Mouse (Mus musculus) testis, adult 2 months (tissue): ENCODE data around the gene Gm37240. TPM values are rescaled to one million over a fixed set of nuclear protein-coding genes. Genes with fewer than 3 reads are reported as not detected.

Source experiments
- H3K27ac ChIP-seq: fragments of 200-500 bp; 2 replicates; pipeline ENCODE4 v1.5.1; 2012; ENCODE audit warnings: low read depth, low read length; ENCODE audit not compliant: control insufficient read depth, insufficient read depth
- H3K27me3 ChIP-seq: fragments of 200-500 bp; 2 replicates; pipeline ENCODE4 v1.6.1; 2012; ENCODE audit warnings: mild to moderate bottlenecking, low read length, moderate library complexity; ENCODE audit not compliant: control insufficient read depth, insufficient read depth
- H3K36me3 ChIP-seq: fragments of 200-500 bp; 2 replicates; pipeline ENCODE4 v1.6.1; 2012; ENCODE audit warnings: mild to moderate bottlenecking, low read length; ENCODE audit not compliant: control insufficient read depth, insufficient read depth
- H3K4me1 ChIP-seq: fragments of 200-500 bp; 2 replicates; pipeline ENCODE4 v1.6.1; 2012; ENCODE audit warnings: low read length; ENCODE audit not compliant: control insufficient read depth, insufficient read depth
- H3K4me3 ChIP-seq: fragments of 200-500 bp; 2 replicates; pipeline ENCODE4 v1.5.1; 2012; ENCODE audit warnings: low read depth, mild to moderate bottlenecking, low read length, moderate library complexity, mixed read lengths; ENCODE audit not compliant: control insufficient read depth
- CTCF ChIP-seq: fragments of 200-500 bp; IDR thresholded peaks from 2 replicates; pipeline ENCODE4 v1.5.1; 2012; ENCODE audit warnings: low read depth, mild to moderate bottlenecking, inconsistent platforms, low read length, moderate library complexity; ENCODE audit not compliant: control insufficient read depth, insufficient read depth, insufficient replicate concordance
- POLR2A ChIP-seq: fragments of 200-500 bp; IDR thresholded peaks from 2 replicates; pipeline ENCODE4 v1.6.1; 2012; ENCODE audit warnings: low read depth, mild to moderate bottlenecking, inconsistent platforms, low read length, moderate library complexity; ENCODE audit not compliant: control insufficient read depth
- polyA plus RNA-seq: library from polyadenylated mRNA; depleted of rRNA; stranded (reverse); fragments of >200 nt; gene quantifications from 2 replicates; pipeline ENCODE4 v1.2.3, GENCODE M21; 2012

Gm37240 gene
- polyA plus RNA-seq, 1 experiment = not detected

DNA sequence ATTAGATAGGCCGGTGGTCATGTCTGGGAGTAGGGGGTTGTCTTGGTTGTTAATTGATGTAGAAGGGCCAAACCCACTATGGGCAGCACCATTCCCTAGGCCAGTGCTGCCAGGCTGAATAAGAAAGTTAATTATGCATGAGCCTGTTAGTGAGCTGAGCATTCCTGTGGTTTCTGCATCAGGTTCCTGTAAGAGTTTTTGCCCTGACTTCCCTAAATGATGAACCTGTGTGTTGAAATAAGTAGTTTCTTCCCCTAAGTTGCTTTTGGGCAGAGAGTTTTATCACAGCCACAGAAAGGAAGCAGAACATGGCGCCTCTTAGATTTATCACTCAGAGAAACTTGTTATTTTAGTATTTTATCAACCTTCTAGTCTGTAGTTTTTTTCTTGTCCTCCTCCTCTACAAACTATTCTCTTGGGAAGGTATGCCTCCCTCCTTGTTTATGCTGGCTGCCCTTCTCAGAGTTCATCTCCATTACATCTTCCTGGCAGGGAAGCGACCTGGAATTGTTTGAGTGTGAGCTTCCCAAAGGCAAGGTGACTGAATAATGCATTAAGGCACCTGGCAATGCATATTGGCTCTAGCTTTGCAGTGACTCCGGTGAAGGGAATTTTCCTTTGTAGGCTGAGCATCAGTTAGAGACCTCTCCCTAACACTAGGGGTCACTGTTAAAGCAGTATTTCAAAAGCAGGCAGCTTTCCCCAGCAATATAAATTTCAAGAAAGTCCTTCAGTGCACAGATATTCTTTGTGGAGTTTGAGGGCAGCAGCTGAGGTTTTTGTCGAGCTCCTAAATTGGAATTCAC lies 1272.1 kb downstream of the Gm37240 start:
- TF ChIP-seq CTCF (no peak), POLR2A (no peak)
- no peaks in the 10 kb centered on the region for H3K36me3 ChIP-seq

GRCm38 (mm10) chr3:84610183-84610710 lies 1277.1 kb downstream of the Gm37240 start:
- Histone ChIP-seq H3K4me1 (no peaks in the 10 kb centered on the region), H3K36me3 (no peaks in the 10 kb centered on the region)

More for the DNA sequence above, 1272.1 kb downstream of the Gm37240 start:
- H3K27me3 ChIP-seq = no peaks in the 10 kb centered on the region
- H3K4me1 ChIP-seq = no peaks in the 10 kb centered on the region
- no peak overlapping the region for H3K27ac ChIP-seq
- H3K4me3 ChIP-seq = no peak overlapping the region

GRCm38 (mm10) chr3:84603212-84603611 lies 1284.1 kb downstream of the Gm37240 start:
- no peak for TF ChIP-seq CTCF
- TF ChIP-seq POLR2A = no peak
- H3K36me3 ChIP-seq = no peaks in the 10 kb centered on the region
- no peak overlapping the region for H3K27ac ChIP-seq
- H3K4me1 ChIP-seq = no peaks in the 10 kb centered on the region
- no peaks in the 10 kb centered on the region for H3K27me3 ChIP-seq
- H3K4me3 ChIP-seq = no peak overlapping the region

More at GRCm38 (mm10) chr3:84610183-84610710, 1277.1 kb downstream of the Gm37240 start:
- H3K4me3 ChIP-seq = no peak overlapping the region
- no peak for TF ChIP-seq POLR2A
- no peak for TF ChIP-seq CTCF
- H3K27ac ChIP-seq = no peak overlapping the region
- no peaks in the 10 kb centered on the region for H3K27me3 ChIP-seq

DNA sequence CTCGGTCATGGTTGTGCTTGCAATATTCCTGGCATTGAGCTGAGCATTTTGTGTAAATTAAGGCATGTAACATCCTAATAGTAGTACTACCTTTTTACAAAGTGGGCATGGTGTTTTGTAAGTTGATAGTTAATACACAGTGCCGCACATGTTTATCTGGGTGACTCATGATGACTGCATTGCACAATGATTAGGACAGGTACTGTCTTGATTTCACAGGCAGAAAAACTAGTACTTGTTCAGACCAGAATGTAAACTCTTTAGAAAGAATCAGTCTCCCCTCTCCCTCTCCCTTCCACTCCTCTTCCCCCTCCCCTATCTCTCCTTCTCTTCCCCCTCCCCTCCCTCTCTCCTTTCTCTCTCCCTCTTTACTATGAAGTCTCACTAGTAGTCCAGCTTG lies 1284.6 kb downstream of the Gm37240 start:
- H3K36me3 ChIP-seq = no peaks in the 10 kb centered on the region
- TF ChIP-seq POLR2A = no peak
- no peak for TF ChIP-seq CTCF
- H3K27me3 ChIP-seq = no peaks in the 10 kb centered on the region
- no peaks in the 10 kb centered on the region for H3K4me1 ChIP-seq
- no peak overlapping the region for H3K4me3 ChIP-seq
- no peak overlapping the region for H3K27ac ChIP-seq

DNA sequence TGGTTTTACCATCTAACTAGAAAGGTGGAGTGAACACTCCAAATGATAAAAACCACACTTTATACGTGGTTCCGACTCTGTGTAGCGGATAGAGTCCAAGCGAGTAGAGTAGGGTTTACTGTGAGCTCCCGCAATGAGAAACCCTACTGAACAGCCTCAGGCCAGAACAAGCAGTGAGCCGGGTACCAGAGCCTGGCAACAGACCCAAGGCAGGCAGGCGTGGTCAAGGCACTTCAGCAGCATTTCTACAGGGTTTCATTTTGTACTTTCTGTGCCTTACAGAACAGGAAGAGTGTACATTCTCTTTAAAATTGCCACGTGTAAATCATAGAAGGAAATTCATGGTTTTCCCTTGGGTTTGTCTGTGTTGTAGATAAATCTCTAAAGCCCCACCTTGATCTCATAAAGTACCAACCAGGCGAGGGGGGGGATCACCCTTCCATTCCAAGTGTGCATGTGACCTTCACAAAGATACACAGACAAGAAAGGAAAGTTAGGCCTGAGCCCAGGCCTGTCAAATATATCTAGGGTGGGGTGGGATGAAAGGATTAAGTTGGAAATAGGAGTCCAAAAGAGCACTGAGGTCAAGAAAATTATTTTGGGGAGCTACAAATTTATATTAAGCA lies 1285.3 kb downstream of the Gm37240 start:
- H3K27ac ChIP-seq = no peak overlapping the region
- H3K4me3 ChIP-seq = no peak overlapping the region
- no peaks in the 10 kb centered on the region for H3K36me3 ChIP-seq
- H3K4me1 ChIP-seq = no peaks in the 10 kb centered on the region
- TF ChIP-seq CTCF (no peak), POLR2A (no peak)
- no peaks in the 10 kb centered on the region for H3K27me3 ChIP-seq

DNA sequence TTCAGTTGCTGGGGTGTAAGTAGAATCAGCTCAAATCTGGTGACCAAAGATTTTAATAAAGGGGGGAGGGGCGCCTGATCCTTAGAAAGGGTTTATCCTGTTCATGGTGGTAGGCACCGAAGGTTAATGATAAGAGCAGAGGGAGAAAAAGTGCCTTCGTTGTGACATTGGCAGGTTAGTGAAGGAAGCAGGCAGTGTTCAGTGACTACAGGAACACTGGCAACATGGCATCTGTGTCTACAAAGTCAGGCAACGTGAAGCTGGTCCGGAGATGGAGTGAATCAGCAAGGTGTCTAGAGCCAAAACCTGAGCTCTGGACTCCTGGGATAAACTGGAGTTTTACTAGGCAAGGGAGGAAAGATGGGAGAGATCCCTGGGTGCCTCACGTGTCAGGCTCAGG lies 1288.6 kb downstream of the Gm37240 start:
- Histone ChIP-seq H3K4me1 (no peaks in the 10 kb centered on the region; the same call in 1 of the 2 replicates), H3K4me3 (no peak overlapping the region), H3K27me3 (no peaks in the 10 kb centered on the region), H3K27ac (no peak overlapping the region), H3K36me3 (no peaks in the 10 kb centered on the region)
- no peak for TF ChIP-seq POLR2A
- no peak for TF ChIP-seq CTCF
